Mouse (Mus musculus) spleen, adult 2 months (tissue): ENCODE results near the gene Kcnk1. TPM values are rescaled to one million over a fixed set of nuclear protein-coding genes. Genes with fewer than 3 reads are reported as not detected.

ENCODE experiments used
- DNase-seq, 2 experiments: peaks; one replicate each; pipeline versions ENCODE4 v3.0.0 to v3.0.0-alpha.2; 2012 to 2021; ENCODE audit warnings: low spot score in 2 of 2, low read depth in 1 of 2
- H3K27ac ChIP-seq: fragments of 200-500 bp; 2 replicates; pipeline ENCODE4 v1.5.1; 2012; ENCODE audit warnings: low read length, inconsistent platforms; ENCODE audit not compliant: insufficient read depth
- H3K27me3 ChIP-seq: fragments of 200-500 bp; 2 replicates; pipeline ENCODE4 v1.6.1; 2012; ENCODE audit warnings: mild to moderate bottlenecking, moderate library complexity, low read length, inconsistent platforms; ENCODE audit not compliant: control insufficient read depth, insufficient read depth
- H3K36me3 ChIP-seq: fragments of 200-500 bp; 2 replicates; pipeline ENCODE4 v1.6.1; 2012; ENCODE audit warnings: mild to moderate bottlenecking, low read length, inconsistent platforms; ENCODE audit not compliant: control insufficient read depth, insufficient read depth
- H3K4me1 ChIP-seq: fragments of 200-500 bp; 2 replicates; pipeline ENCODE4 v1.6.1; 2011; ENCODE audit warnings: inconsistent platforms; ENCODE audit not compliant: control insufficient read depth, insufficient read depth, insufficient read length
- H3K4me3 ChIP-seq: fragments of 200-500 bp; 2 replicates; pipeline ENCODE4 v1.5.1; 2011; ENCODE audit warnings: mild to moderate bottlenecking, inconsistent platforms; ENCODE audit not compliant: insufficient read depth, insufficient read length; ENCODE audit errors: extremely low read depth
- CTCF ChIP-seq: fragments of 200-500 bp; IDR thresholded peaks from 2 replicates; pipeline ENCODE4 v1.5.1; 2011; ENCODE audit warnings: mild to moderate bottlenecking, inconsistent platforms; ENCODE audit not compliant: insufficient read depth, insufficient read length, insufficient replicate concordance; ENCODE audit errors: extremely low read depth
- POLR2A ChIP-seq: fragments of 200-500 bp; IDR thresholded peaks from 2 replicates; pipeline ENCODE4 v1.6.1; 2011; ENCODE audit warnings: low read depth, low read length, inconsistent platforms
- WGBS: fragments of 180-500 bp; shearing (Covaris S2); methylation state at CpG from one replicate; pipeline ENCODE4 v1.1.7; 2018; 5-methylcytosine and 5-hydroxymethylcytosine counted together
- polyA plus RNA-seq: library from polyadenylated mRNA; depleted of rRNA; stranded (reverse); fragments of >200 nt; gene quantifications from 2 replicates; pipeline ENCODE4 v1.2.3, GENCODE M21; 2012

Kcnk1 gene
- polyA plus RNA-seq, 1 experiment = 0.85 TPM

- Histone ChIP-seq H3K36me3 (no peaks in the 10 kb centered on the region), H3K4me3 (no peak overlapping the region), H3K27ac (no peak overlapping the region), H3K27me3 (no peaks in the 10 kb centered on the region), H3K4me1 (no peaks in the 10 kb centered on the region)
- 85% methylated on average over 8 of the region's 8 CpGs for WGBS
- TF ChIP-seq POLR2A (no peak), CTCF (no peak)
- no peak for DNase-seq
Observed at GRCm38 (mm10) chr8:126021932-126022331, 27.0 kb downstream of the Kcnk1 start.

DNA sequence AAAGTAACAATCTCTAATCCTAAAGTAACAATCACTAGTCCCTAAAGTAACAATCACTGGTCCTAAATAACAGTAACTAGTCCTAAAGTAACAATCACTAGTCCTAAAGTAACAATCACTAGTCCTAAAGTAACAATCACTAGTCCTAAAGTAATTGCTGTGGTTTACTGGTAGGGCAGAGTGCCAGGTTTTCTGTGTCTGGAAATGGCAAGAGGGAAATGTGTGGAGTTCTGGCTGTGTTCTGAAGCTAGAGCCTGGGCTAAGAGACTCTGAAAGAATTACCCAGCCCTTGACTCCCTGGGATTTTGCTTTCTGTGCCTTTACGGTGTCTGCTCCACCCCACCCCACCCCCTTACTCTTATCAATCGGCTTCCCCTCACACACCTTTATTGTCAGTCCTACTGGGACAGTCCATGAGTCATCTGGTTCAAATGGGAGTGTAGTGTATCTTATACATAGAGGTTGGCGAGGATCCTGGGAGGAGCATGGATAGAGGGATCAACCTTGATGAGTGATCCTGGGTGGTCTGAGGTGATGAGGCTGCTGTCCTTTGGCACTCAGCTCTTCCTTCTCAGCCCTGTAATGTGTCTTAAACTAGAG is 28.8 kb downstream of the Kcnk1 start:
- no peak for TF ChIP-seq POLR2A
- no peak for TF ChIP-seq CTCF
- no peak for DNase-seq
- Histone ChIP-seq H3K27me3 (no peaks in the 10 kb centered on the region), H3K36me3 (no peaks in the 10 kb centered on the region), H3K27ac (no peak overlapping the region), H3K4me1 (no peaks in the 10 kb centered on the region), H3K4me3 (no peak overlapping the region)
- WGBS = 80% methylated on average over 3 of the region's 3 CpGs

GRCm38 (mm10) chr8:126024891-126025290 is 29.9 kb downstream of the Kcnk1 start:
- Histone ChIP-seq H3K36me3 (no peaks in the 10 kb centered on the region), H3K4me1 (no peaks in the 10 kb centered on the region), H3K27ac (no peak overlapping the region), H3K4me3 (no peak overlapping the region), H3K27me3 (no peaks in the 10 kb centered on the region)
- TF ChIP-seq CTCF = no peak
- no peak for TF ChIP-seq POLR2A
- no peak for DNase-seq
- WGBS = 74% methylated on average over 16 of the region's 16 CpGs

DNA sequence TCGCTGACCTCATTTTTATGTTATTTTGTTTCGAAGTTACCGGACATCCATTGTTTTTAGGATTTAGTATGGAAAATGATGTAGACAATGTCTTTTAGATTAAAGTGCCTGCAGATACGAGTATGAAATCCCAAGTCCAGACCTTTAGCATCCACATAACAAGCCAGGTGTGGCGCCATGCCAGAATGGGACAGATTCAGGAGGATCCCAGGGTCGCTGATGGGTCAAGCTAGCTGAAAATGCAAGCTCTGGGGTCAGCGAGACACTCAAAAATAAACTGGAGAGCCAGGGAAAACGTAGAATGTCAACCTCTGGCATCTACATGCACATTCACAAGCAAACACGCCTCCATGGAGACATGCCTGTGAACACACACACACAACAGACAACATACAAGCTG is 31.2 kb downstream of the Kcnk1 start:
- DNase-seq = no peak
- WGBS = 86% methylated on average over 9 of the region's 9 CpGs
- Histone ChIP-seq H3K27ac (no peak overlapping the region), H3K4me1 (no peaks in the 10 kb centered on the region), H3K27me3 (no peaks in the 10 kb centered on the region), H3K4me3 (no peak overlapping the region), H3K36me3 (no peaks in the 10 kb centered on the region)
- TF ChIP-seq CTCF (no peak), POLR2A (no peak)

DNA sequence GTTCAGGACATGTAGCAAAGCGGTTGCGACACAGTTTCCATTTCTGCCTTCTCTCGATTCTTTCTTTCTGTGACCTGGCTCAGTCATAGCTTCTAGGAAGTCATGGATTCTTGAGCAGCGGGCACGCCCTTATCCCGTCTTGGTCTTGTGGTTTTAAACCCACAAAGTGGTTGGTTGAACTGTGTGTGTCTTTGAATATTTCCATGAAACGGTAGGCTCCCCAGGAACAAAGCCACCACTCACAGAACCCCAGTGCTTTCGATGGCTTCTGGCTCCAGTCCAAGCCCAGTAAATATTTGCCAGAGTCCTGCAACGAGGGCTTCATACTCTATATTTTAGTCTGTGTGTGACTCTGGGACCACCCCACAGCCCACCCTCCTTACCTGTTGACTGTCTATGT is 31.6 kb downstream of the Kcnk1 start:
- DNase-seq = no peak
- Histone ChIP-seq H3K36me3 (no peaks in the 10 kb centered on the region), H3K27ac (no peak overlapping the region), H3K4me3 (no peak overlapping the region), H3K27me3 (no peaks in the 10 kb centered on the region), H3K4me1 (no peaks in the 10 kb centered on the region)
- 28% methylated on average over 9 of the region's 9 CpGs for WGBS
- TF ChIP-seq POLR2A = no peak

GRCm38 (mm10) chr8:126027486-126027885 is 32.5 kb downstream of the Kcnk1 start:
- no peak overlapping the region for H3K27ac ChIP-seq
- H3K36me3 ChIP-seq = no peaks in the 10 kb centered on the region
- 69% methylated on average over 6 of the region's 6 CpGs for WGBS
- no peak overlapping the region for H3K4me3 ChIP-seq
- no peaks in the 10 kb centered on the region for H3K4me1 ChIP-seq
- DNase-seq = no peak
- no peaks in the 10 kb centered on the region for H3K27me3 ChIP-seq
- no peak for TF ChIP-seq CTCF

DNA sequence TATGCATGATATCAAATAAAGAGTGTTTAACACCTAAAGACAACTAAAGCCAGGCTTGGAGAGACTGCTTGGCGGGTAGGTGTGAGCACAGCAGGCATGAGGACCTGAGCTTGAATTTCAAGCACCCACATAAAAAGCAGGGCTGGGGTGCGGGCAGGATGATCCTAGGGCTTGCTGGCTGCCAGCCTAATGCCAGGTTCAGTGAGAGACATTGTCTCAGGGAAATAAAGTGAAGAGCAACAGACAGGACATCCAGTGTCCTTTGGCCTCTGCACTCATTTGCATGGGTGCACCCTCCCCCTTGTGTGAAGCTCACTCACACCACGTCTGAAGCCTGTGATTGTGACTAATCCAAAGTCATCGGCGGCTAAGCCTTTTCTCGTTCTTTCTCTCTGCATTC is 34.0 kb downstream of the Kcnk1 start:
- Histone ChIP-seq H3K27me3 (no peaks in the 10 kb centered on the region), H3K27ac (no peak overlapping the region), H3K4me3 (no peak overlapping the region), H3K4me1 (no peaks in the 10 kb centered on the region), H3K36me3 (no peaks in the 10 kb centered on the region)
- TF ChIP-seq CTCF (no peak), POLR2A (no peak)
- DNase-seq = no peak
- 75% methylated on average over 6 of the region's 6 CpGs for WGBS
